Mouse (Mus musculus) liver, embryonic 14.5 days (tissue): Measurements from ENCODE around the gene St7l.
A peak's percentile ranks its signal among the peaks of the same experiment; 100 is the strongest.

Source experiments
- CTCF ChIP-seq: IDR thresholded peaks from 2 replicates; pipeline ENCODE4 v1.5.1; 2016; ENCODE audit warnings: antibody characterized with exemption, low read depth, control low read depth
- EP300 ChIP-seq: IDR thresholded peaks from 2 replicates; pipeline ENCODE4 v1.6.1; 2016; ENCODE audit warnings: antibody characterized with exemption, low read depth

DNA sequence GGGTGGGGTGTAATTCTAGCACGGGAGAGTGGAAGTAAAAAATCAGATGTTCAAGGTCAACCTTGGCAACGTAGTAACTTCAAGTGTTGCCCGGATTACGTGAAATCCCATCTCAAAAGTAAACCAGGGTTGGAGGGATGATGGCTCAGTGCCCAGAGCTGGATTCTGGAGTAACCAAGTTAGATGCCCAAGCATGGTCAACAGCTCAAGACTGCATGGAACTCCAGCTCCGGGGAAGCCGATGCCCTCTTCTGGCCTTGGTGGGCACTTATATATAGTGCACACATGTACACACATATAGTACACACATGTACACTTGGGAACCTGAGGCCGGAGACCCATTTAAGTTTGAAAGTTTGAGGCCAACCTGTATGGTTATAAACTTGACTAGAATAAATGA is 47.7 kb upstream of the St7l start:
- TF ChIP-seq EP300 (no peak), CTCF (0 out of 2 replicates have a peak, but pooled peaks have one; percentile 15)
